Mouse (Mus musculus) midbrain, postnatal 0 days (tissue): Measurements from ENCODE around the gene Idh3b. TPM values are rescaled to one million over a fixed set of nuclear protein-coding genes. Genes with fewer than 3 reads are reported as not detected.
A peak's percentile ranks its signal among the peaks of the same experiment; 100 is the strongest.

Source experiments
- ATAC-seq: fragments of 200-750 bp; cut with Nextera tagmentation; 2 replicates; pipeline ENCODE4 v1.8.0; 2017; ENCODE audit warnings: moderate number of reproducible peaks, mild to moderate bottlenecking, moderate TSS enrichment, moderate library complexity; ENCODE audit not compliant: low FRiP score
- DNase-seq: peaks from one replicate; pipeline ENCODE4 v3.0.0-alpha.2; 2015; ENCODE audit warnings: low spot score
- H3K27ac ChIP-seq: fragments of 300-500 bp; sonication (generic); 2 replicates; pipeline ENCODE4 v1.5.1; 2014; ENCODE audit warnings: low read depth, mild to moderate bottlenecking, low read length, mixed read lengths
- H3K27me3 ChIP-seq: fragments of 300-500 bp; sonication (generic); 2 replicates; pipeline ENCODE4 v1.6.1; 2014; ENCODE audit warnings: low read length, control low read depth, mixed read lengths; ENCODE audit not compliant: insufficient read depth
- H3K36me3 ChIP-seq: fragments of 300-500 bp; sonication (generic); 2 replicates; pipeline ENCODE4 v1.6.1; 2014; ENCODE audit warnings: low read length, control low read depth, mixed read lengths; ENCODE audit not compliant: insufficient read depth
- H3K4me1 ChIP-seq: fragments of 300-500 bp; sonication (generic); 2 replicates; pipeline ENCODE4 v1.6.1; 2014; ENCODE audit warnings: mild to moderate bottlenecking, control low read depth, antibody characterized with exemption, low read length, mixed read lengths; ENCODE audit not compliant: insufficient read depth
- H3K4me2 ChIP-seq: fragments of 300-500 bp; sonication (generic); 2 replicates; pipeline ENCODE4 v1.6.1; 2014; ENCODE audit warnings: low read depth, mild to moderate bottlenecking, low read length, mixed read lengths; ENCODE audit not compliant: poor library complexity, severe bottlenecking
- H3K4me3 ChIP-seq: fragments of 300-500 bp; sonication (generic); 2 replicates; pipeline ENCODE4 v1.5.1; 2014; ENCODE audit warnings: low read depth, mild to moderate bottlenecking, low read length, moderate library complexity
- H3K9ac ChIP-seq: fragments of 300-500 bp; sonication (generic); replicated peaks from 2 replicates; pipeline ENCODE4 v1.6.1; 2014; ENCODE audit warnings: mild to moderate bottlenecking, low read length, moderate library complexity, mixed read lengths; ENCODE audit not compliant: poor library complexity, severe bottlenecking
- H3K9me3 ChIP-seq: fragments of 300-500 bp; sonication (generic); 2 replicates; pipeline ENCODE4 v1.6.1; 2016; ENCODE audit warnings: low read length, control low read depth
- CTCF ChIP-seq: IDR thresholded peaks from 2 replicates; pipeline ENCODE4 v1.5.1; 2016; ENCODE audit warnings: antibody characterized with exemption, mild to moderate bottlenecking
- WGBS: fragments of 180-500 bp; shearing (Covaris S2); extraction: QIAGEN DNeasy Blood & Tissue Kit; methylation state at CpG from one replicate; pipeline ENCODE4 v1.1.7; 2014; 5-methylcytosine and 5-hydroxymethylcytosine counted together
- polyA plus RNA-seq: library from polyadenylated mRNA; unstranded; fragments of >200 nt; fragmentation: Nextera tagmentation; extraction: Ambion mirVana; gene quantifications from 2 replicates; pipeline ENCODE4 v1.2.1, GENCODE M21; 2015
- total RNA-seq: library from RNA; depleted of rRNA; stranded (reverse); fragments of >200 nt; gene quantifications from 2 replicates; pipeline ENCODE4 v1.2.3, GENCODE M21; 2014; rRNA removed

Gene Idh3b
- total RNA-seq (141 and 149 TPM in 2 replicates), polyA plus RNA-seq (176 and 194 TPM in 2 replicates)

- H3K36me3 ChIP-seq: peaks cover 19% of the 10 kb centered on the region
- 0 out of 2 replicates have a peak, but pooled peaks cover 3% of the 10 kb centered on the region for H3K4me1 ChIP-seq
- H3K9me3 ChIP-seq: no peaks in the 10 kb centered on the region
- peak; percentile 91 for DNase-seq
- H3K4me2 ChIP-seq: peak within 1 kb of the TSS; percentile 93
- under 1% methylated on average over 50 of the region's 51 CpGs for WGBS
- peak within 1 kb of the TSS; percentile 60 for H3K27ac ChIP-seq
- peak within 1 kb of the TSS; percentile 74 for H3K9ac ChIP-seq
- H3K4me3 ChIP-seq: peak within 1 kb of the TSS; percentile 73
- H3K27me3 ChIP-seq: no peaks in the 10 kb centered on the region
- ATAC-seq: peak; percentile 90
- TF ChIP-seq CTCF: no peak
Measured at GRCm38 (mm10) chr2:130283854-130284654, at the start of gene Idh3b. Gene Idh3b, minus strand, starts transcription at chr2:130284547.

DNA sequence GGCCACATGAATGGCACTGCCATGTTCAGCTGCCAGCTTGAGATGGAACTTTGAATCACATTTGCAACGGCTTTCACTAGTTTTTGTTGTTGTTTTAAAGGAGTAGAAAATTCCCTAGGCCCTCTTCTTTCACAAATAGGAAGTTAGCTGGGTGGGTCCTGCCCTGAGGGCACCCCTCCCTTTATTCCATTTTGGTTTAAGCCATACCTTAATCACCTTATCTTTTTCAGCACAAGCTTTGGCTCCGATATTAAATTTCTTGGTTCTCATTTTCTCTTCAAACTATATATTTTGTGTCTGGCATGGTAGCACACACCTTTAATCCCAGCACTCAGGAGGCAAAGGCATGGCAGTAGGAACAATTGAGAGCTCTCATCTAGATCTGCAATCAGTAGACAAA lies 45.2 kb upstream of the Idh3b start:
- H3K27ac ChIP-seq: no peak overlapping the region
- H3K4me2 ChIP-seq: no peak overlapping the region
- H3K4me1 ChIP-seq: no peaks in the 10 kb centered on the region
- no peaks in the 10 kb centered on the region for H3K27me3 ChIP-seq
- H3K4me3 ChIP-seq: no peak overlapping the region
- 78% methylated on average over 2 of the region's 2 CpGs for whole genome bisulfite sequencing
- TF ChIP-seq CTCF: no peak
- no peak overlapping the region for H3K9ac ChIP-seq
- no peak for ATAC-seq
- H3K36me3 ChIP-seq: no peaks in the 10 kb centered on the region
- no peak for DNase-seq
- no peaks in the 10 kb centered on the region for H3K9me3 ChIP-seq

DNA sequence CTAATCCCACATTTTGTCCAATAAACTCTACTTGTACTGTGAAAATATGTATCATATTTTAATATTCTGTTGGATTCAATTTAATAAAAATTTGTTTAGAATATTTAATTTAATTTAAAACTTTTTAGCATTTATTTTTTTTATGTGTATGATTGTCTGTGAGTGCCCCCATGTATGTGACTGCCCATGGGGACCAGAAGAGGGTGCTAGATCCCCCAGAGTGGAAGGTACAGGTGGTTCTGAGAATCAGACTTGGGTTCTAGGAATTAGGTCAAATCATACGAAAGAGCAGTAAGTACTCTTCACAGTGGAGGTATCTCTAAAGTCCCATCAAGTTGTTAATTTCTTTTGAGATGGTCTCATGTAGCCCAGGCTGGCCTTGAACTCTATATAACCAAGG lies 42.7 kb upstream of the Idh3b start:
- H3K9ac ChIP-seq: no peak overlapping the region
- H3K27ac ChIP-seq: no peak overlapping the region
- no peaks in the 10 kb centered on the region for H3K4me1 ChIP-seq
- H3K9me3 ChIP-seq: no peaks in the 10 kb centered on the region
- no peaks in the 10 kb centered on the region for H3K36me3 ChIP-seq
- WGBS: 80% methylated on average over 1 of the region's 1 CpGs
- H3K27me3 ChIP-seq: no peaks in the 10 kb centered on the region
- DNase-seq (no peak), ATAC-seq (no peak)
- no peak for TF ChIP-seq CTCF
- no peak overlapping the region for H3K4me2 ChIP-seq
- no peak overlapping the region for H3K4me3 ChIP-seq

DNA sequence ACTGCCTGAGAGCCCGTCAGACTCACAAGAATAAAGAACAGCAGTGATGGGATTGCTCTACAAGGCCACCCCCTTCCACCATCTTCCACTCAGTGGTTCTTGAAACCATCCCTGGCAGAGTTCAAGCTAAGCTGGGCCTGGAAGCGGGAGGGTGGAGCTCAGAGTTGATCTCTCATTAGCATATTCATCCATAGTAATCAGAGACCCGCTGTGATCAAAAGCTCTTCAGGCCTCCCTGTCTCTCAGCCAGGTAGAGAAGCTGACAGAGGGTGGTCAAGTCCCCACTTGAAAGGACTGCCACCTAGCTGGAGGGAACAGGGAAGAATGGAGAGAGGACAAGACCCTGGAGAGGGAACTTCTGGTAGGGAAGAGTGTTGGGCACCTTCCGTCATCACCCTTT lies 18.7 kb upstream of the Idh3b start:
- DNase-seq (no peak), ATAC-seq (no peak)
- H3K27ac ChIP-seq: no peak overlapping the region
- 32% methylated on average over 4 of the region's 4 CpGs for WGBS
- no peaks in the 10 kb centered on the region for H3K27me3 ChIP-seq
- H3K9me3 ChIP-seq: no peaks in the 10 kb centered on the region
- peaks cover 33% of the 10 kb centered on the region for H3K36me3 ChIP-seq
- TF ChIP-seq CTCF: no peak
- H3K4me3 ChIP-seq: no peak overlapping the region
- no peak overlapping the region for H3K9ac ChIP-seq
- H3K4me1 ChIP-seq: no peaks in the 10 kb centered on the region
- H3K4me2 ChIP-seq: no peak overlapping the region

DNA sequence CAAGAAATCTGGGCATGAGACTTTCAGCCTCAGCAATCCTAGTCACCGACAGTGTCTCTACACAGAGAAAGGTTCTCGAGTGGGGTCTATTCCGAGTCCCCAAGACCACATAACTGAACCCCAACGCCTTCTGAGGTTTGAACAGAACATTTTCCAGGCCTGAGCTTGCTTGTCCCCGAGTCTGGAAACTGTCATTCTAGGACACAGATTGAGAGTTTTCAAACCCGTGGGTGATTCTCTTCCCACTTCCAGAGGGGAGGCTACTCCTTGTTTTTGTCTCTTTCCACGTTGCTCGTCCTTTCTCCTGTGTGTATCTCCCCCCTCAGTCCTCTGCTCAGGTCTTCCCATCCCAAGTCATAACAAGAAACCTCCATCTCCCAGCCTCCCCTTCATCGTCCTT lies 13.2 kb upstream of the Idh3b start:
- ATAC-seq (no peak), DNase-seq (no peak)
- 83% methylated on average over 9 of the region's 9 CpGs for WGBS
- H3K4me2 ChIP-seq: no peak overlapping the region
- H3K4me1 ChIP-seq: peaks cover 4% of the 10 kb centered on the region; the same call in 1 of the 2 replicates
- no peaks in the 10 kb centered on the region for H3K9me3 ChIP-seq
- no peak for TF ChIP-seq CTCF
- H3K27ac ChIP-seq: no peak overlapping the region
- no peak overlapping the region for H3K4me3 ChIP-seq
- H3K27me3 ChIP-seq: no peaks in the 10 kb centered on the region
- no peak overlapping the region for H3K9ac ChIP-seq
- peaks cover 8% of the 10 kb centered on the region for H3K36me3 ChIP-seq

DNA sequence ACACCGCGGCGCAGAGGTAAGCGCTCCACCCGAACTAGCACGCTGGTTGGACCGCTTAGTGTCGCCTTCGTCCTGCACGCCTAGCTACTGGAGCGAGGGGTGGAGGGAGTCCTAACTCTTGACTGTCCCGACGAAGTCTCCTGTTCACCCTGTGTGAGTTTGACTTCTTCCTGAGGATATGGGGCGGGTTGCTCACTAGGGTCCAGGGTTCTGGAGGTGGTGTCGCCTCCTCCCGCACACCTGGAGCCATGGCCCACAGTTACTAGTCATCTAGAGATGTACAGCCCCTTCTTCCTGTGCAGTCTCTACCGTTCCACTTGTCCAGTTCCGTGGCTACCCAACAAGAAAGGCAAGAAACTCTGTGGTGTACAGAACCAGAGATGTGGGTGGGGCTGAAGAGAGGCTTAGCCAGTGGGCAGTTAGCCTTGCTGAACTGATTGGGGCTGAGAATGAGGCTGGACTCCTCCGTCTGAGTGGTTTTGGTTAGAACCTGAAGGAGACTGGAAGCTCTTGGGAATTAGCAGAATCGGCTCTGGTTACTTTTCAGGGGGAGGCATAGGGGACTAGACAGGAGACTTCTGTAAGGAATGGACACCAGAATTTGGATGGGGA lies 11.9 kb upstream of the Idh3b start:
- DNase-seq: no peak
- TF ChIP-seq CTCF: no peak
- peak overlapping the region; percentile 77 for H3K4me3 ChIP-seq
- H3K27me3 ChIP-seq: no peaks in the 10 kb centered on the region
- peak overlapping the region; percentile 78 for H3K4me2 ChIP-seq
- H3K36me3 ChIP-seq: peaks cover 8% of the 10 kb centered on the region
- H3K27ac ChIP-seq: no peak overlapping the region
- peak overlapping the region; percentile 91 for H3K9ac ChIP-seq
- no peaks in the 10 kb centered on the region for H3K9me3 ChIP-seq
- H3K4me1 ChIP-seq: peaks cover 4% of the 10 kb centered on the region; the same call in 1 of the 2 replicates
- 3% methylated on average over 20 of the region's 20 CpGs for WGBS
- ATAC-seq: no peak
